Mouse (Mus musculus) heart, embryonic 16.5 days (tissue): ENCODE measurements around the gene Cep112. TPM values are rescaled to one million over a fixed set of nuclear protein-coding genes. Genes with fewer than 3 reads are reported as not detected.

Experiments
- ATAC-seq: fragments of 200-750 bp; cut with Nextera tagmentation; replicated peaks from 2 replicates; pipeline ENCODE4 v1.8.0; 2017; ENCODE audit warnings: moderate number of reproducible peaks; ENCODE audit not compliant: insufficient read depth, low FRiP score; ENCODE audit errors: extremely low read depth
- H3K27ac ChIP-seq: fragments of 300-500 bp; sonication (generic); 2 replicates; pipeline ENCODE4 v1.5.1; 2014; ENCODE audit warnings: mild to moderate bottlenecking, low read length, control low read depth, moderate library complexity
- H3K27me3 ChIP-seq: fragments of 300-500 bp; sonication (generic); 2 replicates; pipeline ENCODE4 v1.6.1; 2014; ENCODE audit warnings: low read length, mixed read lengths; ENCODE audit not compliant: control insufficient read depth, insufficient read depth
- H3K36me3 ChIP-seq: fragments of 300-500 bp; sonication (generic); 2 replicates; pipeline ENCODE4 v1.6.1; 2014; ENCODE audit not compliant: control insufficient read depth, insufficient read depth
- H3K4me1 ChIP-seq: fragments of 300-500 bp; sonication (generic); 2 replicates; pipeline ENCODE4 v1.6.1; 2014; ENCODE audit warnings: low read length, mixed read lengths; ENCODE audit not compliant: control insufficient read depth, insufficient read depth
- H3K4me2 ChIP-seq: fragments of 300-500 bp; sonication (generic); 2 replicates; pipeline ENCODE4 v1.6.1; 2014; ENCODE audit warnings: low read depth, mild to moderate bottlenecking, control low read depth, low read length
- H3K4me3 ChIP-seq: fragments of 300-500 bp; sonication (generic); 2 replicates; pipeline ENCODE4 v1.5.1; 2014; ENCODE audit warnings: mild to moderate bottlenecking, control low read depth, low read length
- H3K9ac ChIP-seq: fragments of 300-500 bp; sonication (generic); 2 replicates; pipeline ENCODE4 v1.6.1; 2014; ENCODE audit warnings: low read length, control low read depth
- H3K9me3 ChIP-seq: fragments of 300-500 bp; sonication (generic); replicated peaks from 2 replicates; pipeline ENCODE4 v1.6.1; 2016; ENCODE audit warnings: low read length; ENCODE audit not compliant: control insufficient read depth
- WGBS: fragments of 180-500 bp; shearing (Covaris S2); extraction: QIAGEN DNeasy Blood & Tissue Kit; methylation state at CpG from one replicate; pipeline ENCODE4 v1.1.7; 2014; 5-methylcytosine and 5-hydroxymethylcytosine counted together
- polyA plus RNA-seq: library from polyadenylated mRNA; unstranded; fragments of >200 nt; fragmentation: Nextera tagmentation; extraction: Ambion mirVana; gene quantifications from 2 replicates; pipeline ENCODE4 v1.2.1, GENCODE M21; 2015

The Cep112 gene
- polyA plus RNA-seq, 1 experiment from 2014 or later: 6.3 TPM

GRCm38 (mm10) chr11:108880546-108880945, 455.6 kb downstream of the Cep112 start:
- Histone ChIP-seq H3K9me3 (no peaks in the 10 kb centered on the region), H3K27ac (no peak overlapping the region), H3K4me3 (no peak overlapping the region), H3K36me3 (no peaks in the 10 kb centered on the region), H3K9ac (no peak overlapping the region), H3K4me2 (no peak overlapping the region), H3K27me3 (no peaks in the 10 kb centered on the region), H3K4me1 (no peaks in the 10 kb centered on the region)
- 64% methylated on average over 4 of the region's 4 CpGs for WGBS
- no peak for ATAC-seq

GRCm38 (mm10) chr11:108881662-108882061, 456.7 kb downstream of the Cep112 start:
- no peak overlapping the region for H3K4me3 ChIP-seq
- ATAC-seq: no peak
- H3K27ac ChIP-seq: no peak overlapping the region
- H3K4me2 ChIP-seq: no peak overlapping the region
- 76% methylated on average over 5 of the region's 5 CpGs for WGBS
- H3K27me3 ChIP-seq: no peaks in the 10 kb centered on the region
- H3K9ac ChIP-seq: no peak overlapping the region
- no peaks in the 10 kb centered on the region for H3K4me1 ChIP-seq
- H3K36me3 ChIP-seq: no peaks in the 10 kb centered on the region
- H3K9me3 ChIP-seq: no peaks in the 10 kb centered on the region

- Histone ChIP-seq H3K9me3 (no peaks in the 10 kb centered on the region), H3K4me1 (no peaks in the 10 kb centered on the region), H3K27ac (no peak overlapping the region), H3K4me2 (no peak overlapping the region), H3K4me3 (no peak overlapping the region), H3K36me3 (no peaks in the 10 kb centered on the region), H3K27me3 (no peaks in the 10 kb centered on the region), H3K9ac (no peak overlapping the region)
- ATAC-seq: no peak
- WGBS: 68% methylated on average over 19 of the region's 19 CpGs
Observed at GRCm38 (mm10) chr11:108885276-108885896, 460.4 kb downstream of the Cep112 start.

GRCm38 (mm10) chr11:108886060-108886459, 461.1 kb downstream of the Cep112 start:
- Histone ChIP-seq H3K4me1 (no peaks in the 10 kb centered on the region), H3K36me3 (no peaks in the 10 kb centered on the region), H3K9me3 (no peaks in the 10 kb centered on the region), H3K9ac (no peak overlapping the region), H3K4me3 (no peak overlapping the region), H3K27ac (no peak overlapping the region), H3K4me2 (no peak overlapping the region), H3K27me3 (no peaks in the 10 kb centered on the region)
- no peak for ATAC-seq
- WGBS: 74% methylated on average over 8 of the region's 8 CpGs

GRCm38 (mm10) chr11:108889121-108889520, 464.1 kb downstream of the Cep112 start:
- Histone ChIP-seq H3K4me3 (no peak overlapping the region), H3K9me3 (no peaks in the 10 kb centered on the region), H3K4me2 (no peak overlapping the region), H3K36me3 (no peaks in the 10 kb centered on the region), H3K27ac (no peak overlapping the region), H3K27me3 (peaks cover 4% of the 10 kb centered on the region; the same call in 1 of the 2 replicates), H3K9ac (no peak overlapping the region), H3K4me1 (peaks cover 2% of the 10 kb centered on the region; the same call in 1 of the 2 replicates)
- 31% methylated on average over 11 of the region's 11 CpGs for WGBS
- ATAC-seq: no peak

- ATAC-seq: no peak
- no peaks in the 10 kb centered on the region for H3K9me3 ChIP-seq
- H3K9ac ChIP-seq: peak overlapping the region; percentile 53
- 20% methylated on average over 16 of the region's 16 CpGs for WGBS
- peak overlapping the region; percentile 47 for H3K4me3 ChIP-seq
- H3K4me1 ChIP-seq: peaks cover 2% of the 10 kb centered on the region; the same call in 1 of the 2 replicates
- H3K27me3 ChIP-seq: peaks cover 4% of the 10 kb centered on the region; the same call in 1 of the 2 replicates
- peak overlapping the region; percentile 58 for H3K4me2 ChIP-seq
- H3K27ac ChIP-seq: no peak overlapping the region; the same call in 1 of the 2 replicates
- no peaks in the 10 kb centered on the region for H3K36me3 ChIP-seq
Observed at GRCm38 (mm10) chr11:108890544-108890943, 465.6 kb downstream of the Cep112 start.

GRCm38 (mm10) chr11:108891111-108891870, 466.3 kb downstream of the Cep112 start:
- peak overlapping the region; percentile 58 for H3K4me2 ChIP-seq
- H3K27ac ChIP-seq: peak overlapping the region; percentile 4
- peaks cover 6% of the 10 kb centered on the region for H3K27me3 ChIP-seq
- H3K4me3 ChIP-seq: peak overlapping the region; percentile 47
- peaks cover 2% of the 10 kb centered on the region; the same call in 1 of the 2 replicates for H3K4me1 ChIP-seq
- peak; percentile 90 for ATAC-seq
- WGBS: 4% methylated on average over 17 of the region's 17 CpGs
- no peaks in the 10 kb centered on the region for H3K36me3 ChIP-seq
- no peaks in the 10 kb centered on the region for H3K9me3 ChIP-seq
- H3K9ac ChIP-seq: peak overlapping the region; percentile 51

- no peak for ATAC-seq
- Histone ChIP-seq H3K27ac (no peak overlapping the region; the same call in 1 of the 2 replicates), H3K36me3 (no peaks in the 10 kb centered on the region), H3K9ac (peak overlapping the region; percentile 67), H3K9me3 (no peaks in the 10 kb centered on the region), H3K27me3 (peaks cover 6% of the 10 kb centered on the region), H3K4me3 (peak overlapping the region; percentile 47), H3K4me1 (peaks cover 2% of the 10 kb centered on the region; the same call in 1 of the 2 replicates), H3K4me2 (peak overlapping the region; percentile 58)
- 4% methylated on average over 21 of the region's 21 CpGs for WGBS
Observed at GRCm38 (mm10) chr11:108891871-108892380, 466.9 kb downstream of the Cep112 start.

- peaks cover 9% of the 10 kb centered on the region for H3K27me3 ChIP-seq
- H3K4me3 ChIP-seq: no peak overlapping the region
- H3K27ac ChIP-seq: no peak overlapping the region
- no peaks in the 10 kb centered on the region for H3K36me3 ChIP-seq
- H3K9me3 ChIP-seq: no peaks in the 10 kb centered on the region
- no peak overlapping the region for H3K4me2 ChIP-seq
- no peak for ATAC-seq
- H3K9ac ChIP-seq: no peak overlapping the region
- WGBS: 39% methylated on average over 7 of the region's 7 CpGs
- H3K4me1 ChIP-seq: peaks cover 2% of the 10 kb centered on the region; the same call in 1 of the 2 replicates
Observed at GRCm38 (mm10) chr11:108892406-108892805, 467.4 kb downstream of the Cep112 start.
